Mouse (Mus musculus): ENCODE measurements around the gene Cd274. TPM values are rescaled to one million over a fixed set of nuclear protein-coding genes. Genes with fewer than 3 reads are reported as not detected.

The Cd274 gene
- 152 TPM for polyA plus RNA-seq (2017; shearing (Covaris generic))

DNA sequence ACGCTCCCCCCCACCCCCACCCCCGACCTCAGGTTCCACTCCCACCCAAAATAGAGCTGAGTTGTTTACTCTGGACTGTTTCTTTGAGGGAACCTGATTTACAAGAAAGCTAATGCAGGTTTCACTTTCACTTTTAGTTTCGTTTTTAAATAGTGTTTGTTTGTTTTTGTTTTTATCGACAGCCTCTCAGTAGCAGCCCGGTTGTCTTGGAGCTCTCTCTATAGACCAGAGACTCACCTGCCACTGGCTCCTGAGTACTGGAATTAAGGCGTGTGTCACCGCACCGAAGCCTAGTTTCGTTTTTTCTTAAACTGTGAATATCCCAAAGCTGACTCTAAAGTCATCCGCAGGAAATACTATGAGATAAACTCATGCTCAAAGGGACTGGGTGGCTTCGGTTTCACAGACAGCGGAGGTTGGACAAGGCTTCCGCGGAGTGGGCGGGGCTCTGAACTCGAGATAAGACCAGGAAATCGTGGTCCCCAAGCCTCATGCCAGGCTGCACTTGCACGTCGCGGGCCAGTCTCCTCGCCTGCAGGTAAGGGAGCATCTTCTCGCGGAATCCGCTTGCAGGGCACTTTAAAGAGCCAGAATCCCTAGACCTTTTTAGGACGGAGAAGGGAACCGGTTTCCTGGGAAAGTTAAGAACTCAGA, at the start of gene Cd274, which contains the start of gene Plgrkt:
Gene Cd274 (plus strand): TSS at position 487 of the 654 bp plus-strand sequence.
Gene Plgrkt (minus strand): TSS at position 422 of the 654 bp plus-strand sequence.

DNA sequence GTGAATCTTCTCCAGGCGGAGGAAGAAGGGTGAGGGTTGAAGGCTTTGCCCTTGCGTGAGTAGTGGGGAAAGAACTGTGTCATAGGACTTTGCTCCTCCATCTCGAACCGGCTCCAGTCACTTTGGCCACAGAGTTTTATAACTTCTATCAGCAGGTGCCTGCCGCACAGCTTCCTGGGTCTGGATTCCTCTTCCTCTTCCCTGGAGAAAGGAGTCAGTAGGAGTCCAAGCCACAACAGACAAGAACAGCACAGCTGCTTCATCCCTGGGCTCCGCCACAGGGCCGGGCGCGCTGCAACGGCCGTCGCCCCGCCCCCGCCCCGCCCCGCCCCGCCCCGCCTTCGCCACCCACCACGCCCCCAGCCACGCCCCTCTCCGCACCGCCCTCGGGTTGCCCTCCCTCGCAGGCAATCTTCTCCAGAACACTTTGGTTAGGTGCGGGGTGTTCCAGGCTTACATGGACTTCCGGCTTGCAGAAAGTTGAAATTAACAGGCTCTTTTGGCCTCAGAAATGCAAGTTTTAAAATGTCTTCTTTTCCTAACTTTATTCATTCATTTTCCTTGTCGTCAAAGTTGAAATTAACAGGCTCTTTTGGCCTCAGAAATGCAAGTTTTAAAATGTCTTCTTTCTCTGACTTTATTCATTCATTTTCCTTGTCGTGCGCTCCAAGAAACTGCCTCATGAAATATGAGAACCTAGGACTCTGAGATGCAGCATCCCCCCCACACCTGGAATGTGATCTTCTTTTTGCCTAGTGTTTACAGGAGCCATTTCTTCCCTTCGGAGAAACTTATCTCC, 42.0 kb upstream of the Cd274 start, which contains the start of gene Insl6:
Gene Insl6 (minus strand): TSS at position 304 of the 799 bp plus-strand sequence.

DNA sequence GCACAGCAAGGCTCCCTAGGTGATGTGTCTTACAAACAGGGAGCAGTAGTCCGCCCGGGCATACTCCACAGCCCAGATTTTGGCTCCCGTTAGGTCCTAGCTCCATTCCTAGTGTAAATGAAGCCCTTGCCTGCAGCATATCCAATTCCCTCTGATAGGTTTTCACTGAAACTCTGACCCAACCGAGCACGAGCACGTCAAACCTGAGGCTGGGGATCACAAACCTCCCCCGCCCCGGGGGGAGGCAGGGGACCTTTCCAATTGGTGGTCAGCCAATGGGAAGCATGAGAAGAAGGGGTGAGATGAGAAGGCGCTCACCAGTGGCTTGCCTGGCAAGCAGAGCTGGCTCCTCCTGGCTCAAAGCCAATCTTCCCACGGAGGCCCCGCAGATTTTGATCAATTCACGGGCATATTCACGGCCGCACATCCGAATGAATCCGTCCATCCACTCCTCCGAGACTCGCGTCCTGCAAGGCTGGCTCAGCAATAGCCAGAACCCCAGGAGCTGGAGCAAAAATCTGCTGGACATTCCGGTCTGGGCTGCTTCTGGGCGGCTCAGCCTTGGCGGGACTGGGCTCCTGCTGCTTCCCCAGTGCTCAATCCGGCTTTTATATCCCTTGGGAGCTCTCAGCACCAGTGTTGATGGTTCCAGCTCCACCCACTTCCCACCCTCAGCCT, 33.0 kb upstream of the Cd274 start, which contains the start of gene Rln1:
Gene Rln1 (minus strand): TSS at position 603 of the 678 bp plus-strand sequence.

DNA sequence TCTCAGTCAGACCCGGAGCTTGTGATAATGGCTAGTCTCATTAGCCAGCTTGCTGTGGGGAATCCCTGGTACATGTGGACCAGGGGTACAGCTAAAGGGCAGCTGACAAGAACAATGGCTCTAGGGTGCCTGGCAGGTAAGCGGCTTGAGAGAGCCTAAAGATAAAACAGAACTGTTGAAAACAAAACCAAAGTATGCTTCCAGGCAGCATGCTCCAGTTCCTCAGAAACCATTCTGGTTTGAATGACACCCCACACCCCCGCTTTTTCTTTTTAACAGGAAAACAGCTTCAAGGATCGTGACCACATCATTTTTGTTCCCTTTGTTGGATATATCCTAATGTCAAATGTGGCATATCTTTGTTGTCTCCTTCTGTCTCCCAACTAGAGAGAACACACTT, 43.4 kb downstream of the Cd274 start, which contains the start of gene Pdcd1lg2:
Gene Pdcd1lg2 (plus strand): TSS at position 301 of the 400 bp plus-strand sequence.

Other genes with a start within 250 kb of the Cd274 start
- 250 TPM for gene Jak2, start 115.6 kb upstream of the Cd274 start, polyA plus RNA-seq (2017; shearing (Covaris generic))
- gene Insl6, start 42.1 kb upstream of the Cd274 start, polyA plus RNA-seq (2017; shearing (Covaris generic)): 38.4 TPM
- gene Rln1, start 32.8 kb upstream of the Cd274 start, polyA plus RNA-seq (2017; shearing (Covaris generic)): not detected
- gene Plgrkt, start 65 bp upstream of the Cd274 start, polyA plus RNA-seq (2017; shearing (Covaris generic)): 235 TPM
- 25.0 TPM for gene Pdcd1lg2, start 43.5 kb downstream of the Cd274 start, polyA plus RNA-seq (2017; shearing (Covaris generic))
- 50.4 TPM for gene Ric1, start 154.8 kb downstream of the Cd274 start, polyA plus RNA-seq (2017; shearing (Covaris generic))